Mouse (Mus musculus): ENCODE measurements at regions not wholly inside any gene's neighbourhood (a gene's known extent, or its start where the extent isn't known, plus 50 kb on each side); places are given as distances from the start of the nearest gene placed in this dataset.
"Not testable (repeated sequence)": the region's sequence is repeated elsewhere in the genome, so short reads cannot be mapped to it uniquely, and the experiment has no call there.

DNA sequence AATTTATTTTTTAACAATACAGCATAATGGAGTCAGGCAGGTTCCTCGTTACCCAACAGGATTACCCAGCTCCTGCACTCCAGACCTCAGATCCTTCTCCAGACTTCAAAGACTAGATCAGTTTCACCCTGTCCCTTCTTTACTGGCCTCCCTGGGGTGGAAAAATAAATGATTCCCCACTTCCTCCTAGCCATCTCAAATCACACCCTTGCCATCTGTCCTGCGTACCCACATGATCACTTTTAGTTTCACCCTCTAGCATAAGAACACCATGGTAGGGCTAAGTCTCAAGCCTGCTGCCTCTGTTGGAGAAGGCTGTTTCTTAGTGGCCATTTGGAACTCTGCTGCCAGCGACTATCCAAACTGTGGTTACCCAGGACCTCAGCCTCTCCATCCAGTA lies 222.0 kb downstream of the Plxna1 start:
- no peak for DNase-seq (ENCODE audit: low read depth, low spot score)

DNA sequence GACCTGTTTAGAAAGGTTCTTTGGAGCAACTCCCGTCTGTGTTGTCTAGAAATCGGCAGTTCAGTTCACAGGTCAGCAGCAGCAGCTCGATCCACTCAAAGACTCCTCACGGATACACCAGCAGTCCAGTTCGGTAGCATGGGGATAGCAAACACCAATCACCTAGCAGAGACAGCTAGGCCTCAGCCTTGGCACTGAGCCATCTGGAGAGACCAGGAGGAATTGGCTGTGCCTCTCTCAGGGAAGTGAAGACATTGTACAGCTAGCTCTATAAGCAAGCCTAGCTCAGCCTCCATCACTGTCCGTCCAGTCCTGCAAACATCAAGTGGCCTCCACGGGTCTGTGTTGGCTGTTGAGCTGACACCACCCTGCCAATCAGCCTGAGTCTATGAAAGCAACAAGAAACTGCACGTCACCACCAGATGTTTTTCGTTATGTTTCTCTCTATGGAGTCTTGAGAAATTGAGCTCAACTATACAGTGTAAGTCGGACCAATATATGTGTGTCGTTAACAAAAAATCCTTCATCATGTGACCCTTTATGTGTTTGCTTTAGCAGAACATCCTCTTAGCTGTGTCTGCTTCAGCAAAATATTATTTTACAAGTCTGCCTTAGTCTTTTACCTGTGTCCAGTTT lies 209.3 kb downstream of the Plxna1 start:
- DNase-seq (ENCODE audit: low read depth, low spot score) = peak; percentile 7

DNA sequence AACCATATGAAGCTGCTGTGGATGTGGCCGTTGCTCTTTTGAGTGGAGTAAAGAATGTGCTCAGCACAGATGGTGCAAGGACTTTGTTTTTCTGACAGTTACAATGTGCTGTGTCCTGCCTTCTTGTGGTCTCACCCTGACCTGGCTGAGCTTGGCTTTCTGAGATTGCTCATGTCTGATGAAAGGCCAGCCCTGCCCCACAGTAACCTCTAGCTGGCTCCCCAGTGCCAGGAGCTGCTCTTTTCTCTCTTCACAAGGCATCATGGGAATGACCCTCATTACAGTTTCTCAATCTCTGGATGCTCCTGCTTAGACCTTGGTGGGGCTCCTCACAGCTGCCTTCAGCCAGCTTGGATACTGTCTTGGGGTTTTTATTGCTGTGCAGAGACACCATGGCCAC lies 204.9 kb downstream of the Plxna1 start:
- no peak for DNase-seq (ENCODE audit: low read depth, low spot score)

DNA sequence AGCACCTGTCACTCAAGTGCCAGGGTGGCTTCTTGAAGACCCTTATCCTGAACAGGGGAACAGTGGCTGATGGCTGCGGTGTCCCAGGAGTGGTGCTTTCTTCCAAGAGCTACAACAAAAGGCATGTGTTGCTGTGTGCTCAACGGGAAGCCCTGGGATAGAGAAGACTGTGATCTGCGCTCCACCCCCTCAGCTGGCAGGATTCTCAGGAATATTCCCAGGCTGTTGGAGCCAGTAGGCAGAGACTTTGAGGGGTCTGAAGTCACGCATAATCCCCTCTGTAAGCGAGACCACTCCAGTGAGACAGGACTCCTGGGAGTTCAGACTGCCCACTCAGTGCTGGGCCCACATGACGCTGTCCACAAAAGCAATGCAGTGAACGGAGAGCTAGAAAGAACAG lies 202.4 kb downstream of the Plxna1 start:
- no peak for DNase-seq (ENCODE audit: low read depth, low spot score)

DNA sequence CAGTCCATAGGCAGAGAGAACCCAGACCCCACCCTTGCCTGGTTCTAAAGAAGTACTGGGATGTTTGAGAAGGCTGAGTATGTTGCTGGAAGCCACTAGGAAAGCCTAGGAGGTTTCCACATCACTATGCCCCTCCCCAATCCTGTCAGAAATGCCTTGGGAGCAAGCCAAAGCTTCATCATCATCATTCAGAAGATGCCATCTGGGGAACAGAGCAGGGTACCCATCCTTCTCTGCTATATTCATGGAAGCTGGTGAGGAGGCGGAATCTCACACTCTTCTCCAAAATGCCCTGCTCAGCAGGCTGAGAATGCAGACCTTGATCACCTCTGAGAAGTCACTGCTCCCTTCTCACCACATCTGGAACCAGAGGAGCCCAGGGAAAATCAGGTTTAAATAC lies 200.7 kb downstream of the Plxna1 start:
- no peak for DNase-seq (ENCODE audit: low read depth, low spot score)

DNA sequence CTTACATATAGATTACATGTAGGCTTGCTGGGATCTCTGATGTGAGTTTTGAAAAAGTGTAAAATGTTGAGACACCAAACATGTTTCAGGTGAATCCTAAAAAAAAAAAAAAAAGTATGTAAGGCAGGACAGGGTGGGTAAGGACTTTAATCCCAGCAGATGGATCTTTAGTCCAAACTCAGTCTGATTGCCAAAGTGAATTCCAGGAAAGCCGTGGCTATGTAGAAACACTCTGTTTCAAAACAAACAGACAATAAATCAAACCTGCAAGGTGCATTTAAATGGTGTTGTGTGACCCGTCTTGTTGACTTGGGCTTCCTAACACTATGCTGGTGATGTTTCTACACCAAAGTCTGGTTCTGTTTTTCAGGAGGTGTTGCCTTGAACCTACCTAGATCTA lies 192.9 kb downstream of the Plxna1 start:
- no peak for DNase-seq (ENCODE audit: low read depth, low spot score)

DNA sequence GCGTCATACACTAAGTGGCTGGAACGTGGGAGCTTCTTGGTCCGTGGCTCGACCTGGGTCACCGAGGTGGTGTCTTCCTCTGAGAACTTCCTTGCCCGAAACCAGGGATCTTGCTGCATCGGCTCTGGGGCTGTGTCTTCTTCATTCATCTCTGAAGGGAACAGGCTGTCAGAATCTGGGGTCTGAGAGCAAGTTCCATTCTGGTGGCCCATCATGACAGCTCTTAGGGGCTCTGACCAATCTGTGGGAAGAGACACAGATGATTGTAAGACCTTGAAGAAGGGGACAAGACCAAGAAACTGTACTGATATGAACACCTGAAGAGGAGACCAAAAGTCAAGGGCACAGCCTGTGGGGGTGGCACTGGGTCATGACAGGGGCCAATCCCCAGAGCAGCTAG lies 177.5 kb downstream of the Plxna1 start:
- DNase-seq (ENCODE audit: low read depth, low spot score) = not testable (repeated sequence)

DNA sequence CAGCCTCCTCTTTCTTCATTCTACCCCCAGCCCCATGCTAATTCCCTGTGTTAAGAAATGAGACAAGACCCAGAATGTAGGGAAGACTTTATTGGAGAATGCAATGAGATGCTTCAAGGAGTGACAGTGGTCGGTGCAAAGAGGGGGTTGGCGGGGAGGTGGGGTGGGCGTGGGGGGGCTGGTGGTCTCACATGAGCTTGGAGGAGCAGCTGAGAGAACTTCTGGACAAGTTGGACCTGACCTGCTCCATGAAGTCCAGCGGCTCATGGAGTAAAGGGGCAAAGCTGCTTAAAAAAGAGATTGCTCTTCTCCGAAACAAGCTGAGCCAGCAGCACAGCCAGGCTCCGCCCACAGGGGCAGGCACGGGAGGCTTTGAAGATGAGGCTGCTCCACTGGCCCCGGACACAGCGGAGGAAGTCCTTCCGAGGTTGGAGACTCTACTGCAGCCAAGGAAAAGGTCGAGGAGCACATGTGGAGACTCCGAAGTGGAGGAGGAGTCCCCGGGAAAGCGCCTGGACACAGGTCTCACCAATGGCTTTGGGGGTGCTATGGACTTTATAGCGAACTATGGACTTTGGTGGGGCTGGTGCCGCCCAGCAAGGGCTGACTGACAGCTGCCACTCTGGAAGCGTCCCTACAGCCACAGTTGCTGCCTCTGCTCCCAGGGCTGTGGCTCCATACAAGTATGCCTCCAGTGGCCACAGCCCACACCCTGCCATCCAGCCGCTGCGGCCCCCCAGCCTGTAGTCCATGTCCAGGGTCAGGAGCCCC lies 161.7 kb downstream of the Plxna1 start:
- DNase-seq (ENCODE audit: low read depth, low spot score) = not testable (repeated sequence)

DNA sequence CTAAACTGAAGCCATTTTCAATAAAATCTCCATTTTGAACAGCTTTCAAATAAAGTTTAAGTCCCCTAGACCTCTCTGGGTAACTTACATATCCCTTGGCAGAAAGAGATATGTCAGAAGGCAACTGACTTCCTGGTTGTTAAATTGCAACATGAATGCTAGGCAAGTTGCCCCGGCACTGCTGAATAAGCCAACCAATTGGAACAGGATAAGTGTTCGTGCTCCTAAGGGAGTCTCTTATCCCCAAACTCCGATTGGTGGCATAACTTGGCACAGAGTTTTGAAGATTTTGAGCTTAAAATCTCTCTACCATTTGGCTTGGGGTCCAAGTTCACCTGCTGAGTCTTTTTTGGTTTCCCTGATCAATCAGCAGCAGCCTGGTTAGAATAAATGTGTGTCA lies 147.4 kb downstream of the Plxna1 start:
- DNase-seq (ENCODE audit: low read depth, low spot score) = no peak

DNA sequence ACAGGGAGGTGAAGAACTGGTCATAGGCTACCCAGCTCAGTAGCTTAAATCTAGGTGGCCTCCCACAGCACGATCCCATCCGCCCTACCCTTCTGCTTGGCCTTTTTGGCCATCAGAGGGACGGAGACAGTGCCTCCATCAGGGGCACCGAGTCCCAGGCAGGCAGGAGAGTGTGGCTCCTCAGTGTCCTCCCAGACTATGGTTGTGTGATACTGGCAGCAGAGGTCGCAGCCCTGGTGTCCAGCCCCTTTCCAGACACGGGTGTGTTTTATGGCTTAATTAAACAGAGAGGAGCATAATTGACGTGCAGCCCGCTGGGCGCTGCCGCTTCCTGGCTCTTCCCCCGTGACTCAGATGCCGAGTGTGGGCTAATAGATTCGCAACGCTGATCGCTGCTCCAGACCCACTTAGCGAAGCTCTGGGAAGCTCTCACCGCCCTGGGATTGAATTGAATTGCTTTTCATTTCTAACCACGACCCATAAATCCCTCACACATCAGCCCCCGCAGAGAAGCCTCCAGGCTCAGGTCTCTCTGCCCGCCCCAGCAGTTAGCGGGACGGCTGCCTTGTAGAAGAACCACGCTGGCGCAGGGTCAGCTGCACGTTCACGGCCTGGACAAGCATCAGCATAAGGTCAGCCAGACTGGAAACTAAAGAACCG lies 126.9 kb downstream of the Plxna1 start:
- peak; percentile 29 for DNase-seq (ENCODE audit: low read depth, low spot score)

DNA sequence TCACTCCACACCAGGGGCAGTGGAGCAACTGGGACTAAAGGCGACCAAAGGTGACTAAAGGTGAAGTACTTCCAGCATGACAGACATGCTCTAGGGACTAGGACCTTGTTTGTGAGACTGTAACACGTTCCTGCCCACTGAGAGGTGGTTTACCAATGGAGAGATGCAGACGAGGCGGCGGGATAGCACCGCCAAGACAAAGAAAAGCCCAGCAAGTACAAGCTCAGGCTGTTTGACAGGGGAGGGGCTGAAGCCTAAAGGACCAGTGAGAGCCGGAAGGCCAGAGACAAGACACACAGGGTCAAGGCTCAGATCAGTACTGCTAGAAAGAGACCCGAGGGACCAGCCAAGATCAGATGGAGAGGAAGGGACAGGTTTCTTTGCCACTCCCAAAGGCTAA lies 126.2 kb downstream of the Plxna1 start:
- no peak for DNase-seq (ENCODE audit: low read depth, low spot score)

DNA sequence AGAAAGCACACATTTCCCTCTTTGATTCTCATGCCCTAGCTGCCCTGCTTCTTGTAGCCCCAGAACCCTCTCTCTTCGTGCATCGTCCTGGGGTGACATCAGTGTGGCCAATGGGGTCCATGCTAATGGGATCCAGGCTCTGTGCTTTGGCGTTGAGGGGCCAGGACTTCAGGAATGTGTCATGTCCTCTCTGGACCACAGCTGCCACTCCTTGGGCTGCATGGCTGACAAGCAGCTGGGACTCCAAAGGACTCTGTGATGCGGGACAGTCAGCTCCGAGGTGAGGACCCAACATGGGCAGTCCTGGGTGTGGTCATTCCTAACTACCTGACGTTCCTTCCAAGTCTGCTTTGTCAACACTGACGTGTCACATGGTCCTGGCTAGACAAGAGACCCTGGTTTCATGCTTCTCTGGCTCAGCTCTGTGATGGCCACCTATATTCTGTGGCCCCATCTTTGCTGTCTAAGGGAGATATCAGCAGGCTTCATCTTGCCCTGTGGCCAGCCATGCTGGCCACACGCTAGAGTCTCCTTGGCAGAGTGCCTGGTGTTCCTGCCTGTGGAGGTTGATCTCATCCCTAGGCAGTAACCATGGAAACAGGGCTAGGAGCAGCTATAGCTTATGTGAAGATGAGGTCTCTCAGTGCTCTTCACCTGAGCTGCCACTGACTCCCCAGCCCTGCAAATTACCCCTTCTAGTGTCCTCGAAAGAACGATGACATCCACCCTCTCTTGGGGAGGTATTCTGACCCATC lies 125.4 kb downstream of the Plxna1 start:
- no peak for DNase-seq (ENCODE audit: low read depth, low spot score)

DNA sequence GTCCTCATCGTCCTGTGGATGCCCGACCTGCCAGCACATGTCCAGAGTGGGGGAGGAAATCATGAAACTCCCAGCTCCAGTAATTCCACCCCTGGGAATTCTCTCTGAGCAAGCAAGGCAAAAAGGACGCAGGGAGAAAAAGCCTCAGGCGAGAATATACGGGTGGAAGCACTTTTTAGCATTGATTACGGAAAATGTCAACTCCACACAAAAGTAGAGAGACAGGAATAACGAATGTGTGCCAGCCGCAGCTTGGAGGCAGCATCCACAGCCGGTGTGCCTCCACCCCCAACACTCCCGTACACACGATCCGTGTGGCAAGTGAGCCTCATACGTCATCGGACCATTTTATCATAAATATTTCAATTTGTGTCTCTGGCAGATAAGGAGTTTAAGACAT lies 123.5 kb downstream of the Plxna1 start:
- no peak for DNase-seq (ENCODE audit: low read depth, low spot score)

DNA sequence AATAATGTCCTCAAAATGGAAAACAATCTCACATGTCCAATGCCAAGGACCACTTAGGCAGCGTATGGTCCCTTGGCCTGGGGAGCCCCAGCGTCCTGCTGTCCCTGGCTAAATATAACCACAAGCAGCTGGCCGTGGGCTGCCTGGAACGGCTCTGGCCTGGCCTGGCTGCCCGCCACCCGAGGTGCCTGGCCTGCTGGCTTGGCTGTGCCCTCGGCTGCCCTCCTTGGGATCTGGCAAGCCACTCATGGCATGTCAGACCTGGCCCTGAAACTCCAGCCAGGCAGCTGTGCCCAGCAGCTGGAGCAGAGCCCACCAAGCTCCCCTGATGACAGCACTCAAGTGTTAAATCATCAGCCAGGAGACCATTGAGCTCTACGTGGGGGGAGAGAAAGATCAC lies 122.9 kb downstream of the Plxna1 start:
- DNase-seq (ENCODE audit: low read depth, low spot score) = no peak

DNA sequence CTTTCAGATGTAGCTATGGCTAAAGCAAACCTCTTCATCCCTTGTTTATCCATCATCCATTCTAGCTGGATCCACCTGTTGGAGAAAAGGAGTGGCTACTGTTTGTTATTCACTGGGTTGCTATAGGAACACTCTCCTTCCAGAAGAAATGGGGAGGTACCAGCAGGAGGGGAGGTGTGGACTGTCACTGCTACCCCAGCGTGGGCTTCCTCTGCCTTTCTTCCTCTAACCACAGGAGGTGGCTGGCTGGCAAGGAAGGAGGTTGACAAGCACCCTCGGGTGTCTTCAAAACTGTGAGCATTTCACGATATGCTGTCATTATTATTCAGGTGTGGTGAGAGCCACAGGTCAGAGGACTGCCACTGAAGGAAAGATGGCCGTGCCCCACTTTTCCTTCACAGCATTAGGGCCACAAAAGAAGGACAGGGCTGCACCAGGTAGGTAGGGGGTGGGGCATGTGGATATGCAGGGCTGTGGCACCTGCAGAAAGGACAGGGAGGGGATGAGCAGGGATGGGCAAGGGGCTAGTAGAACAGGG lies 122.2 kb downstream of the Plxna1 start:
- DNase-seq (ENCODE audit: low read depth, low spot score) = no peak

DNA sequence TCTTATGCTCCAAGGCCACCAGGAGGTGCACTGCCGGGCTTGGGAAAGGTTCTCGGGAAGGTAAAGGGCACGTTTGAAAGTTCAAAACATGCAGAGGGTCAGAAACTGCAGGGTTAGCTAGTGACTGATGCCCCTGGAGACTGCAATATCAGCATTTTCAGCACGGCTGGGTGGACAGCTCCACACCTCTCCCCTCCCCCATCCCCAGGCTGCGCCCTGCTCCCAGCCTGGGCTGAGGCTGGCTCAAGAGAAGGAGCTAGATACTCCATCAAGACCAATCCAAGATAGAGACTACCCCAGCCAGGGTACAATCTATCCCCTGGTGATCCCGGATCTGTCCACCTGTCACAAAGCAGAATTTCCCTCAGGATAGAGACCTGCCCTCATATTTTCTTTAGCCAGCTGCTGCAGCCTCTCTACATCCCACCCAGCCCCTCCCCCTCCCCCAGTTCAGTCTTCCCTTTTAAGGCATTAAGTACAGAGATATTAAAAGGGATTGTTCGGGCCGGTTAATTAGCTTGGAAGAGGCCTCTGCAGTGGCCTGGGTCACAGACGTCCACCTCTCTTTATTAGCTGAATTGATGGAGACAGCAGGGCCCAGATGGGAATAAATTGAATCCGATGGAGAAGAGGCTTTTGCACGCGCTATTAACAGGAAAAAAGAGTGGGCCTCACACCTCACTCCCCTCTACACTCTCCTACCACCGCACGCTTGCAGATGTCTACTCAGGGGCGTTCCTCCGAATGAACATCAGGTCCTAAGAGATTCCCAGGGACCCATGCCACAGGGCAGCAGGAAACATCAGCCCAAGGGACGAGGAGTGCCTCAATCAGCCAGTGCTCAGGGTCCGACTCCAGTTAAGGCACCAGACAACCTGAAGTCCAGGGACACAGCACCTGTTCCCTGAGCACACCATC lies 119.8 kb downstream of the Plxna1 start:
- DNase-seq (ENCODE audit: low read depth, low spot score) = peak; percentile 41

DNA sequence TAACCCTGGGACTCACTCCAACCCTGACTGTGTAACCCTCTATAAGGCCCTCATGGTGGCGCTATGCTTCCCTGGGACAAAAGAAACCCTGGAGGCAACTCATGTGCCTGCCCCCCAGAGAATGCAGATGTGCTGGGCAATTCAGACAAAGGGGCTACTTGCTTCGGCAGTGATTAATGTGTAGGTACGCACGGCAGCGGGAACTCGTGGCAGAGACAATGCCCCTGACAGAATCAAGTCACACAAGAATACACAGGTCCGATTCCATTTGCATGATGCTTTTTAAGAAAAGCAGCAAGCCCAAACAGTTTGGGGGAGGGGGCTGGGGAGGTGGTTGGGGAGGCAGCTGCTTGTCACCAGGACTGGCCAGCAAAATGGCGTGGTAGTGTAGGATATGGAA lies 116.9 kb downstream of the Plxna1 start:
- DNase-seq (ENCODE audit: low read depth, low spot score) = no peak

DNA sequence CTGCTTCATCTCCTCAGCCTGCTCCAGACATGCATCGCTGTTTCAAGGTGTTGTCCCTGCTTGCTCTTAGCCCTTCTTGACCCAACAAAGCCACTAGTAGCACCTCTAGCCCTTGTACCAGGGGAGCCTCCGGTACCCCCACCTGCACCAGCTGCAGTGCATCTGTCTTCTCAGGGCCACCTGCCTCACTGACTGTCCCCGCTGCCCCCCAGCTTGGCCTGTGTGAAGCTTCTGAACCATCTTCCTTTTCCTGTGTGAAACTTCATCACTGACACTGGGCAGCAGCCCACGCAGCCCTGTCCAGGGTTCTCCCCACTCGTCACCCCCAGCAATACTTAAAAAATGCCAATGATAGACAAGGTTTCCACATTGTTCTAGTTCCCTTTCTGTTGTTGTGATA lies 116.2 kb downstream of the Plxna1 start:
- no peak for DNase-seq (ENCODE audit: low read depth, low spot score)

DNA sequence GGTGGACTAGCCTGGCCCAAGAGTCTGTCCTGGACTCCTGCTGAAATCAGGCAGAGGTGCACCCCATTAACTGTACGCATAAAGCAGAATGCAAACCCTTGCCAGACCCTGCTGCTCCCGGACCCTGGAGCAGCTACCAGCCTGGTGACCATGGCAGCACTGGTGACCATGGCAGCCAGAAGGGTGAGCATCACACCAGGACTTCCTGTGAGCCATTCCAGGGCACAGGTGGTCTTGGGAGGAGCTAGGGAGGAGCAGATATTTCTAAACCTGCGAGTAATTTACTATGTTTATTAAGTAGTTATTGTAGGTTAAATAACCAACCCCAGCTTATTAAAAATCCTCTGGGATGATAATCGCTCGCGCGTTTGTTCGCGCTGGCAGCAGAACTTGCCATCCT lies 113.8 kb downstream of the Plxna1 start:
- DNase-seq (ENCODE audit: low read depth, low spot score) = no peak

DNA sequence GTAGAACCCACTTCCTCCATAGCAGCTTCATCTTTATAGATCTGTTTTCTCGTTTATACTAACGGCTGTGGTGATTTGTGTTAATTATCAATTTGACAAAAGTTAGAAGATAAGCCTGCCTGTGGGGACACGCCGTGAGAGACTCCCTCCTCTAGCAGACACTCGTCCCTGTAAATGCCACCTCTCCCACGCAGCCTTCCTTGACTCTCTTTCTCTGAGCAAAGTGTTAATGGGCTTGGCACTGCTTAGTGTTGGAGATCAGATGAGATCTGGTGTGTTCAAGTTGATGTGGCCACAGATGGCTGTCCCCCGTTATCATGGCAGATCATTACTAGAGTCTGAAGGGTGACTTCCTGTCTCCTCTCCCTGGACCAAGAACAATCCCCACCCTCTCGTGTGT lies 113.1 kb downstream of the Plxna1 start:
- no peak for DNase-seq (ENCODE audit: low read depth, low spot score)

DNA sequence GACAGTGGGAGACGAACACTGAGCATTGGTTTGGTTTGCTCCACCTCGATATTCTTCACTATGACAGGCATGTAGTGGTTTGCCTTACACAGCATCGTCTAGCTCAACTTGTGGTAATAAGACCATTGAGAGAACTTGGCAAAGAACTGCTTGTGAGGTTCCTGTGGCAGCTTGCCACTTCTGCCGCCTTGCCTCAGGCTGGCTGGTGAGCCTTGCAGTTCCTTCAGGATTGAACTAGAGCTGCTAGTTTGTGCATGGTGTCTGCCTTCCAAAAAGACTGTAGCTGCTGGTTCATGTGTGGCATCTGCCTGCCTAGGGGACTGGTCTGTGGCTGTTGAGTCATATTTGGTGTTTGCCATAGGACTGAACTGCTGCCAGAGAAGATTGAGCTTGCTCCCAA lies 110.8 kb downstream of the Plxna1 start:
- DNase-seq (ENCODE audit: low read depth, low spot score) = no peak

Measured in embryo, embryonic 11.5 days (tissue).